Mouse (Mus musculus): Measurements from ENCODE around the gene Cetn3.

Gene Cetn3

GRCm38 (mm10) chr13:81782971-81783404, at the start of gene Cetn3:
Gene Cetn3 (plus strand): TSS chr13:81783077.
- DNase-seq (ENCODE audit: extremely low read depth, low read depth, low spot score), result peak; percentile 80

GRCm38 (mm10) chr13:81736606-81737005, 46.3 kb upstream of the Cetn3 start:
- DNase-seq (ENCODE audit: extremely low read depth, low read depth, low spot score), result no peak

GRCm38 (mm10) chr13:81740898-81741297, 42.0 kb upstream of the Cetn3 start:
- DNase-seq (ENCODE audit: extremely low read depth, low read depth, low spot score), result no peak

GRCm38 (mm10) chr13:81743391-81744091, 39.3 kb upstream of the Cetn3 start:
- no peak for DNase-seq (ENCODE audit: extremely low read depth, low read depth, low spot score)

- no peak for DNase-seq (ENCODE audit: extremely low read depth, low read depth, low spot score)
These were observed 38.8 kb upstream of the Cetn3 start for GRCm38 (mm10) chr13:81744092-81744396.

GRCm38 (mm10) chr13:81754878-81755277, 28.0 kb upstream of the Cetn3 start:
- no peak for DNase-seq (ENCODE audit: extremely low read depth, low read depth, low spot score)

GRCm38 (mm10) chr13:81755324-81755723, 27.6 kb upstream of the Cetn3 start:
- DNase-seq (ENCODE audit: extremely low read depth, low read depth, low spot score), result no peak

- no peak for DNase-seq (ENCODE audit: extremely low read depth, low read depth, low spot score)
These were observed 25.7 kb upstream of the Cetn3 start for GRCm38 (mm10) chr13:81757058-81757660.

- DNase-seq (ENCODE audit: extremely low read depth, low read depth, low spot score), result no peak
These were observed 22.5 kb upstream of the Cetn3 start for GRCm38 (mm10) chr13:81760379-81760778.

- no peak for DNase-seq (ENCODE audit: extremely low read depth, low read depth, low spot score)
These were observed 21.2 kb upstream of the Cetn3 start for GRCm38 (mm10) chr13:81761566-81762186.

GRCm38 (mm10) chr13:81764173-81764572, 18.7 kb upstream of the Cetn3 start:
- DNase-seq (ENCODE audit: extremely low read depth, low read depth, low spot score), result no peak

- DNase-seq (ENCODE audit: extremely low read depth, low read depth, low spot score), result no peak
These were observed 15.7 kb upstream of the Cetn3 start for GRCm38 (mm10) chr13:81767038-81767659.

GRCm38 (mm10) chr13:81776217-81776616, 6.7 kb upstream of the Cetn3 start:
- DNase-seq (ENCODE audit: extremely low read depth, low read depth, low spot score), result no peak

- no peak for DNase-seq (ENCODE audit: extremely low read depth, low read depth, low spot score)
These were observed 402 bp upstream of the Cetn3 start for GRCm38 (mm10) chr13:81782475-81782874.

- DNase-seq (ENCODE audit: extremely low read depth, low read depth, low spot score), result peak; percentile 56
These were observed 797 bp downstream of the Cetn3 start for GRCm38 (mm10) chr13:81783405-81784342.

- DNase-seq (ENCODE audit: extremely low read depth, low read depth, low spot score), result no peak
These were observed 3.0 kb downstream of the Cetn3 start for GRCm38 (mm10) chr13:81785766-81786480.

- DNase-seq (ENCODE audit: extremely low read depth, low read depth, low spot score), result no peak
These were observed 7.3 kb downstream of the Cetn3 start for GRCm38 (mm10) chr13:81790160-81790559.

GRCm38 (mm10) chr13:81791861-81792260, 9.0 kb downstream of the Cetn3 start:
- no peak for DNase-seq (ENCODE audit: extremely low read depth, low read depth, low spot score)

- DNase-seq (ENCODE audit: extremely low read depth, low read depth, low spot score), result no peak
These were observed 11.0 kb downstream of the Cetn3 start for GRCm38 (mm10) chr13:81793850-81794249.

- DNase-seq (ENCODE audit: extremely low read depth, low read depth, low spot score), result no peak
These were observed 18.2 kb downstream of the Cetn3 start for GRCm38 (mm10) chr13:81801121-81801520.
